Mouse (Mus musculus) kidney, adult 2 months (tissue): ENCODE data around the gene Enpp4. TPM values are rescaled to one million over a fixed set of nuclear protein-coding genes. Genes with fewer than 3 reads are reported as not detected.

Experiments
- DNase-seq: peaks from one replicate; pipeline ENCODE4 v3.0.0; 2021
- H3K27ac ChIP-seq: fragments of 200-500 bp; 2 replicates; pipeline ENCODE4 v1.5.1; 2012; ENCODE audit warnings: low read depth, low read length, control low read depth, inconsistent platforms; ENCODE audit not compliant: insufficient read depth
- H3K27me3 ChIP-seq: fragments of 200-500 bp; replicated peaks from 2 replicates; pipeline ENCODE4 v1.6.1; 2012; ENCODE audit warnings: mild to moderate bottlenecking, moderate library complexity, low read length, inconsistent platforms; ENCODE audit not compliant: control insufficient read depth, insufficient read depth
- H3K36me3 ChIP-seq: fragments of 200-500 bp; 2 replicates; pipeline ENCODE4 v1.6.1; 2012; ENCODE audit warnings: mild to moderate bottlenecking, moderate library complexity, low read length, inconsistent platforms; ENCODE audit not compliant: control insufficient read depth, insufficient read depth
- H3K4me1 ChIP-seq: fragments of 200-500 bp; 2 replicates; pipeline ENCODE4 v1.6.1; 2011; ENCODE audit warnings: low read length; ENCODE audit not compliant: control insufficient read depth, insufficient read depth
- H3K4me3 ChIP-seq: fragments of 200-500 bp; 2 replicates; pipeline ENCODE4 v1.5.1; 2011; ENCODE audit warnings: mild to moderate bottlenecking, low read depth, low read length, control low read depth; ENCODE audit not compliant: insufficient read depth
- CTCF ChIP-seq: fragments of 200-500 bp; conservative IDR thresholded peaks from 2 replicates; pipeline ENCODE4 v1.5.1; 2011; ENCODE audit warnings: low read depth, mild to moderate bottlenecking, control low read depth, low read length, moderate library complexity, mixed read lengths; ENCODE audit not compliant: insufficient read depth, insufficient read length
- POLR2A ChIP-seq: fragments of 200-500 bp; IDR thresholded peaks from one replicate; pipeline ENCODE4 v1.6.1; 2011; ENCODE audit warnings: low read depth, low read length, control low read depth
- WGBS: fragments of 180-500 bp; shearing (Covaris S2); methylation state at CpG from one replicate; pipeline ENCODE4 v1.1.7; 2018; 5-methylcytosine and 5-hydroxymethylcytosine counted together
- polyA plus RNA-seq: library from polyadenylated mRNA; depleted of rRNA; stranded (reverse); fragments of >200 nt; gene quantifications from 2 replicates; pipeline ENCODE4 v1.2.3, GENCODE M21; 2012

The Enpp4 gene
- polyA plus RNA-seq, 1 experiment, result 8.2 TPM

DNA sequence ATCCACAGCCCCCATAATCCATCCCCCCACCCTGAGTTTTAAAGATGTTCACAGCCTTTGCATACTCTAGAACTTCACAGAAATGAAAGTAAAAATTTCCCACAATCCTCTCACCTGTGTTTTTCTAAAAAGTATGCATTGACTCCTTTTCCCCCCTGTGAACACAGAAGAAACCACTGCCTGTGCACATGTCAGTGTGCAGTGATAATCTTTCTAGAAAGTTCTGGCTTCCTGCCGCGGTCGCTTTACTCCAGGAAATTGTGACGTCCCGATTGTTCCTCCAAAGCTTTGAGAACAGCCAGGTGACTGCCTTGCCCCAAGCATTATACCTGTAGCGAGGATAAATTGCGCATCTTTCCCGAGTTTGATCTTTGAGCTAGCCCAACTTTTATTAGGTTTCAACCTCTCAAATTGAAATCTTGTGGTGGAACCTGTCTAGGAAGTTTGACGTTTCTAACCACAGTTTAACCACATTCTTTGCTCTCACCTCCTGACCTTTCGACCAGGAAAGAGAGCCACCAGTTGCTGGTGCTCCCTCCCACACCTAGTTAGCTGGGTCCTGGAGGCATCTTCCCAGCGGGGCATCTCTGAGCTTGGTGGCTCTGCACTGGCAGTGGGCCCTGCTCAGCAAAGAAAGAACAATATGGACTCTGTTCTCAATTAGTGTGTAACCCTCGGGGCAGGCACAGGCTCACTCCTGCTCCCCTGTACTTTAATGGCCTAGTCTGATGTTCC lies 15.9 kb upstream of the Enpp4 start:
- DNase-seq, result no peak
- no peaks in the 10 kb centered on the region for H3K4me1 ChIP-seq
- H3K36me3 ChIP-seq, result no peaks in the 10 kb centered on the region
- TF ChIP-seq POLR2A, result no peak
- no peak for TF ChIP-seq CTCF
- 64% methylated on average over 12 of the region's 12 CpGs for WGBS
- no peaks in the 10 kb centered on the region for H3K27me3 ChIP-seq
- H3K27ac ChIP-seq, result no peak overlapping the region
- no peak overlapping the region for H3K4me3 ChIP-seq

DNA sequence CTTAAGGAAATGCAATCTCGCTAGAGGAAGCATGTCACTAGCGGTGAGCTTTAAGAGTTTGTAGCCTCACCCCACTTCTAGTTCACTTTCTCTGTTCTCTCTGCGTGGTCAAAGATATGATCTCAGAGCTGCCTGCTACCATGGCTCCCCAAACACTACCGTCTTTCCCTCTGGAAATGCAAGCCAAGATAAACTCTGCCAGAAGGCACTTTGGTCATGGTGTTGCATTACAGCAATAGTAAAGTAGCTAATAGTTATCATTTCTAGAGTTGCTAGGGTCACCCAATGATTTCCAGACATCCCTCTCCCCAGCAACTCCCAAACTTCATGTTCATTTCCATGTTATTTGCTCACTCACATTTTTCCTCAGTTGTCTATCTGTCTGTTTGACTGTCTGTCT lies 12.6 kb upstream of the Enpp4 start:
- Histone ChIP-seq H3K27me3 (no peaks in the 10 kb centered on the region), H3K36me3 (no peaks in the 10 kb centered on the region), H3K4me3 (no peak overlapping the region), H3K27ac (no peak overlapping the region), H3K4me1 (no peaks in the 10 kb centered on the region)
- no peak for TF ChIP-seq POLR2A
- no peak for TF ChIP-seq CTCF
- no peak for DNase-seq
- whole genome bisulfite sequencing, result 71% methylated on average over 4 of the region's 4 CpGs

DNA sequence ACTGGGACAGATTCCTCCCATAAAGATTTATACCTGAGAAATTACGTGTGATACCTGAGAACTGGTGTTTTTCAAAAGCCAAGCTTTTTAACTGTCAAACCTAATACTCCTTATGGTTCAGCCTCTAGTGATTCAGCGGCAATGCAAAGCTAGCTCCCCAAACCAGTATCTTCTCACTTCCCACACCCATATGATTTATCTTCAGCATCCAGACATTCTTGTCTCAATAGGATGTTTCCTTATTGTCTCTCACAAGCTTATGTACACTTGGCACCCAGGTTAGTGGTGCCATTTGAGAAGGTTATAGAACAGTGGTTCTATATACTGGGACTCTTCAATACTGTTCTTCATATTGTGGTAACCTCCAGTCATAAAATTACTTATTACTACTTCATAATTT lies 12.1 kb upstream of the Enpp4 start:
- no peaks in the 10 kb centered on the region for H3K4me1 ChIP-seq
- no peaks in the 10 kb centered on the region for H3K27me3 ChIP-seq
- WGBS, result 76% methylated on average over 2 of the region's 2 CpGs
- TF ChIP-seq POLR2A, result no peak
- TF ChIP-seq CTCF, result no peak
- no peak for DNase-seq
- no peaks in the 10 kb centered on the region for H3K36me3 ChIP-seq
- H3K4me3 ChIP-seq, result no peak overlapping the region
- no peak overlapping the region for H3K27ac ChIP-seq

DNA sequence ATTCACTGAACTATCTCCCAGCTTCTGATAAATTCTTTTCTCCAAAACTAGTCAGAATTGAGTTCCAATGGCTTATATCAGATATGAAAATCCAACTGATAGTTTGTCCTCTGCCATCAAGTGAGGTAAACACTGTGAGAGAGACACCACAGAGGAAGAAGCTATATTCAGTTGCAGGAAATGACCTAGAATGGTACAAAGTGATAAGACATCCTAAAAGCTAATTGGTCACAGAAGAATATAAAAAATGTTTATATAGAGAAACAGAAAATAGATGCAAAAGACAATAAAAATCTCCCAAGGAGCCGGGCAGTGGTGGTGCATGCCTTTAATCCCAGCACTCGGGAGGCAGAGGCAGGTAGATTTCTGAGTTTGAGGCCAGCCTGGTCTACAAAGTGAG lies 11.0 kb upstream of the Enpp4 start:
- TF ChIP-seq CTCF, result no peak
- no peak for TF ChIP-seq POLR2A
- Histone ChIP-seq H3K27me3 (no peaks in the 10 kb centered on the region), H3K27ac (no peak overlapping the region), H3K4me1 (no peaks in the 10 kb centered on the region), H3K36me3 (no peaks in the 10 kb centered on the region), H3K4me3 (no peak overlapping the region)
- WGBS, result 75% methylated on average over 2 of the region's 2 CpGs
- no peak for DNase-seq

DNA sequence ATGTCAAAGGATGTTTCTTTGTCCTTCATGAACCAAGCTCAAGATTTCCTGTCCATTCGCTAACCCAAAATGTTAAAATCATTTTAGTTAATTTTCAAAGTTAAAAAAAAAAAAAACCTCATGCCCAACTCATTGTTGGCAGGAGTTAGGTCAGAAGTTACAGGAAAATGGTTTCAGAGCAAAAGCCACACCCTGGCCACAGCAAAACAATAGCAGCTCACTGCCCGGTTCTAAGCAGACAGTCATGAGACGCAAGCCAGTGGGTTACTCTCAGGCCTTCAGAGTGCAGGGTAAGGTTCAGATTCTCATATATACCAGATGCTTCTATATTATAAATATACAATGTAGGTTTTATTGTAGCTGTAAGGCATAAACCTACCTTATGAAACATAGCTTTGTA lies 2.7 kb upstream of the Enpp4 start:
- 0 out of 2 replicates have a peak overlapping the region, but pooled peaks have one; percentile 19 for H3K27ac ChIP-seq
- 61% methylated on average over 3 of the region's 3 CpGs for WGBS
- peak; percentile 39 for DNase-seq
- no peak overlapping the region for H3K4me3 ChIP-seq
- H3K36me3 ChIP-seq, result no peaks in the 10 kb centered on the region
- no peaks in the 10 kb centered on the region for H3K4me1 ChIP-seq
- TF ChIP-seq CTCF (no peak), POLR2A (no peak)
- H3K27me3 ChIP-seq, result no peaks in the 10 kb centered on the region

DNA sequence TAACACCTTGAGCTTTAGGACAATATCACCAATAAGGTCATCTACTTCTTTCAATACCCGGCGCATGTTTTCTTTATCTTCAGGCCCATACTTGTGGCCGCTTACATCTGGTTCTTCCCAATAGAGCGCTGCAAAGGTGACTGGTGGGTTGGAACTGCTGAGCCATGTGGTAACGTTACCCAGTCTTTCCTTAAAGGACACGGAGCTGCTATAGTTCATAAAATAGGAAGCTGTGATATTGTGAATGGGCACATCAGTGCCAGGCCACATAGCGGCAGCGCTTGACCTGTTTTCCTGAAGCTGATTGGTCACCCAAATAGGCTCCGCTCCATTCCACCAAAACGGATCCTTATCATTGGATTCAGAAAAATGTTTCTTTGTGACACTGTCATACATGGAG lies 3.6 kb downstream of the Enpp4 start:
- 93% methylated on average over 10 of the region's 10 CpGs for WGBS
- no peak overlapping the region for H3K4me3 ChIP-seq
- no peaks in the 10 kb centered on the region for H3K27me3 ChIP-seq
- H3K36me3 ChIP-seq, result no peaks in the 10 kb centered on the region; the same call in 1 of the 2 replicates
- TF ChIP-seq CTCF (no peak), POLR2A (no peak)
- no peak overlapping the region for H3K27ac ChIP-seq
- DNase-seq, result no peak
- H3K4me1 ChIP-seq, result no peaks in the 10 kb centered on the region

DNA sequence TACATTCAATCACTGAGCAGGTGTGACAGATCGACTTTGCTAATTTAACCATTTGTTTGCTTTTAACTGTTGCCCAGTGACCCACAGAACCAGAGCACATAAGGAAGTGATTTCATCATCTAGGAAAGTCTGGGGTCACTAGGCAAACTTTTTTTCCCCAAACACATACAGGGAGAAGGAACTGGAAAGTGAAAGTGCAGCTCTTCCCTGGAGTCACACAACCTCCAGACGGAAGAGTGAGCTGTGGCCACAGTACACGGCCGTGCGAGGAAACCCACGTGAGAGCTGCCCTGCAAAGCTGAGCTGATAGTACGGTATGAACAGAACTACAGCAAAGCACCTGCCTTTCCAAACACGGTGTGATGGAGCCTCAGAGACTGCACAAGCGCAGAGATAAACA lies 4.7 kb downstream of the Enpp4 start:
- Histone ChIP-seq H3K27ac (no peak overlapping the region), H3K27me3 (no peaks in the 10 kb centered on the region), H3K36me3 (no peaks in the 10 kb centered on the region; the same call in 1 of the 2 replicates), H3K4me1 (no peaks in the 10 kb centered on the region), H3K4me3 (no peak overlapping the region)
- peak; percentile 21 for DNase-seq
- TF ChIP-seq CTCF (no peak), POLR2A (no peak)
- 60% methylated on average over 9 of the region's 9 CpGs for WGBS
